Mouse (Mus musculus): ENCODE data around the gene Bub1b.
"Not testable (repeated sequence)": the region's sequence is repeated elsewhere in the genome, so short reads cannot be mapped to it uniquely, and the experiment has no call there.

Bub1b gene

DNA sequence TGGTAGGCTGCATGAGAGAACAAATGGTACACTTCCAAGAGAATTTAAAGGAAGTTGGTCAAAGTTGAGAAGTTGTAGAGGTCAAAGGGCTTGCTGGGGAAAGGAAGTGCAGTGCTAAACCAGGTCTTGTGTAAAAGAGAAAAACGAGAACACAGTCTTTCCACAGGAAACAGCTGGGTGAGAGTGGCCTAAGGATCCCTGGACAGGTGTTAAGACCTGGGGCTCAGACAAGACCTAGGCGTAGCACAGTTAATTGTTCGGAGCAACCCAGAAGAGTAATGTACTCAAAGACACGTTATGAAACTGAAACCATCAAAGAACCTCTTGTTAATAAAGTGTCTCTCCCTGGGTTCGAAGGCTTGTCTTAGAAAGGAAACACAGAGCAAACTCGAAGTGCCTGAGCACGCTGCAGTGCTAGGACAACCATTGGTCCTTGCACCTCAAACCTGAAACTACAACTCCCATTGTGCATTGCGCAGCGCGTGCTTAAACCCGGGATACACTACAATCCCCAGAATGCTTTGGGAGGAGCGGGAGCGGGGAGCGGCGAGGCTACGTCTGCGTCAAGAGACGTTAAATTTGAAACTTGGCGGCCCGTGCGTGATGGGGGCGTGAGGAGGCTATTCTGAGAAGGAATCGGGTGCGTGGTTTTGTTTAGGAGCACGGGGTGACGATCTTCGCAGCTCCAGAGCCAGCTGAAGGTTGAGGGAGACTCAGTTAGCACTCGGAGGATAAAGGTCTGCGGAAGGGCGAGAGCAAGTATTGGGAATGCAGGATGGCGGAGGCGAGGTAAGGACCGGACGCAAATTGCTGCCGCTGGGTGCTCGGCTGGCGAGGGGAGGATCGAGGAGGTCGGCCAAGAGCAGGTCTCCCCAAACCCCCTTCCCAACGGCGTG, at the start of gene Bub1b:
Gene Bub1b (plus strand): TSS at position 539 of the 896 bp plus-strand sequence.
- DNase-seq (ENCODE audit: low spot score in 2 of 2), result peak; percentile 66 to 86

GRCm38 (mm10) chr2:118548421-118549221, 49.4 kb upstream of the Bub1b start:
- peak in 1 of 2 experiments; percentile 23 for DNase-seq (ENCODE audit: low spot score in 2 of 2)

GRCm38 (mm10) chr2:118549507-118550473, 48.2 kb upstream of the Bub1b start, which contains the start of gene Bmf:
TSS of gene Bmf (minus strand) at chr2:118549687.
- DNase-seq (ENCODE audit: low spot score in 2 of 2), result peak; percentile 90 to 98

DNA sequence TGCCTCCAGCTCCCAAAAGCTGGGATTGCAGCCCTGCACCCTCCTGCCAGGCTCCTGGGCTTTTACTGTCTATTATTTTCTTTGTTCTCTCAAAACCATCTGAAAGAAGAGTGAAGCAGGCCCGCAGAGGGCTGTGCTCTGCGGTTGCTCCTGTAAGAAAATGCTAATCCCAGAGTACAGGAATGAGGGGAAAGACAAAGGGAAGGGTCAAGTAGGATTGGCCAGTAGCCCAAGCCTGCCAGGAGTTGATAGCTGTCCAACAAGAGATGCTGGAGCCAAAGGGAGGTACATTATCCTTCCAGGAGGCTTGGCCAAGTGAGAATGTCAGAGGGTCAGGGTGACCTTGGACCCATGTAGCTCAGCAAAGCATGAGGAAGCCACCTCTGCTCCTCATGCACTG, 46.4 kb upstream of the Bub1b start:
- DNase-seq (ENCODE audit: low spot score in 2 of 2), result no peak

DNA sequence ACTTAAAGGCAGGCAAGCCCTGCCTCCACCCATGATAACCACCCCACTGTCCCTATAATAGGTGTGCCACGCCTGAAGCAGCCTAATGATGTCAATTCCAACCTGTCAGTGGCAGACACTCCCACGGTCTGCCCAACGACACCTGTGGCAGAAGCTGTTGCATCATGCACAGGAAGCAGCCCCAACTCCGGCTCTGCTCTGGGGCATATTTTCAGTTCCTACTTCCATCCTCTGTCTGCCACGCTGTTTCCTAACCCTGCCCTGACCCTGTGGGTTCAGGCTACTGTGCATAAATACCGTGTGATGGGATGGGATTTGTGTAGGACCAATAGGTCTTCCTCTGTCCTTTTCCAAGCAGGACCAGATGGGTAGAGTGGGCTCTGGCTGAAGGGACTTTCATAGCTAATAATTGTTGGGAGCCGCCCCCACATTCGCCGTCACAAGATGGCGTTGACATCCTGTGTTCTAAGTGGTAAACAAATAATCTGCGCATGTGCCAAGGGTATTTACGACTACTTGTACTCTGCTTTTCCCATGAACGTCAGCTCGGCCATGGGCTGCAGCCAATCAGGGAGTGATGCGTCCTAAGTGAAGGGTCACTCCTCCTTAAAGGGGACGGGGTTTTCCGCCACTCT, 43.5 kb upstream of the Bub1b start:
- not testable (repeated sequence) for DNase-seq (ENCODE audit: low spot score in 2 of 2)

DNA sequence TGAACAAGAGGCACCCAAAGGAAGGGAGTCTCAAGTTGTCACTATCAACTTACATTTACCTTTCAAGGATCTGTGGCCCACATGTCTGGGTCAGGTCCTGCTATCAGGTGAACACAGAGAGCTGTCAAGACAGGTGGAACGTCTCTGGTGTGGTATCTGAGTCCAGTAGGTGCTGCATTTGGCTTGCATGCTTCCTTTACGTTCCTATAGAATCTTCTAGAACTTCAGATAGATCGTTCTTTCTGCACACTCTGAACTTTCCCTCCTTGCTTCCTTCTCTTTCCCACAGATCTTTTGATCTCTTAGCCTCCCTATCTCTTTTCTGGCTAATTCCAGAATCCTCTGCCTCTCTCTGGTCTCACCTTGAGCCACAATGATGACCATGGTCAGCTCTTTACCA, 39.6 kb upstream of the Bub1b start:
- no peak for DNase-seq (ENCODE audit: low spot score in 2 of 2)

- DNase-seq (ENCODE audit: low spot score in 2 of 2), result no peak
Observed at GRCm38 (mm10) chr2:118562015-118562414, 36.0 kb upstream of the Bub1b start.

DNA sequence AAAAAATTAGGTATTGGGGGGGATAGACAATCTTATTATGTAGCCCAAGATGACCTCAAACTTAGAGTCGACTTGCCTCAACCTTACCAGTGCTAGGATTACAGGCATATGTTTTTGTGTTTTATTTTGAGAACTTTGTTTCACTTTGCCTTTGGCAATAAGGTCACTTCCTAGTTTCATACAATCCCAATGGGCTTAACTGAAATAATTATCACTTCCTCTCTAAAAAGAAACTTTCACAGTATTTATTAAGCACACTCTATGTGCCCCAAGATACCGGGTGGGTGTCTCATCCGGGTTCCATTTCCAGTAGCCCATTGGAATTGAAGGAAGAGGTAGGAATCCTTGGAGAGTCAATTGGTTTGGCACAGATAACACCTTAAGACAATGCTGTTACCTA, 35.6 kb upstream of the Bub1b start:
- DNase-seq (ENCODE audit: low spot score in 2 of 2), result no peak

DNA sequence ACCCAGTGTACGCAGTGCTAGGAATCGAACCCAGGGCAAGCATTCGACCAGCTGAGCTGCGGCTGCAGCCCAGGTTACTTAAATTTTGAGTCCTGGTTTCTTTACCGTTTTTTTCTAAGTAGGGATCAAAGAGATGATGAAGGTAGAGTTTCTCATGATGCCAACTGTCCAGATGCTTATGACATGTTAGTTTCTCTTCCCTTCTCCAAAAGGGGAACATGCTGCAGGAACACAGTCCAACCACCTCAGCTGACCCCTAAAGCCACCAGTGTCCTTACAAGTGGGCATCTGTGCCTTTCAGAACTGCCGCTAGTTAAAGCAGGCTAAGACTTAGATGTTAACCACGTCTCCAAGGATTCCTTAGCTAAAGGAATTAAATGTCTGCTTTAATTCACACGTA, 30.8 kb upstream of the Bub1b start:
- DNase-seq (ENCODE audit: low spot score in 2 of 2), result no peak

GRCm38 (mm10) chr2:118570939-118571338, 27.1 kb upstream of the Bub1b start:
- no peak for DNase-seq (ENCODE audit: low spot score in 2 of 2)

DNA sequence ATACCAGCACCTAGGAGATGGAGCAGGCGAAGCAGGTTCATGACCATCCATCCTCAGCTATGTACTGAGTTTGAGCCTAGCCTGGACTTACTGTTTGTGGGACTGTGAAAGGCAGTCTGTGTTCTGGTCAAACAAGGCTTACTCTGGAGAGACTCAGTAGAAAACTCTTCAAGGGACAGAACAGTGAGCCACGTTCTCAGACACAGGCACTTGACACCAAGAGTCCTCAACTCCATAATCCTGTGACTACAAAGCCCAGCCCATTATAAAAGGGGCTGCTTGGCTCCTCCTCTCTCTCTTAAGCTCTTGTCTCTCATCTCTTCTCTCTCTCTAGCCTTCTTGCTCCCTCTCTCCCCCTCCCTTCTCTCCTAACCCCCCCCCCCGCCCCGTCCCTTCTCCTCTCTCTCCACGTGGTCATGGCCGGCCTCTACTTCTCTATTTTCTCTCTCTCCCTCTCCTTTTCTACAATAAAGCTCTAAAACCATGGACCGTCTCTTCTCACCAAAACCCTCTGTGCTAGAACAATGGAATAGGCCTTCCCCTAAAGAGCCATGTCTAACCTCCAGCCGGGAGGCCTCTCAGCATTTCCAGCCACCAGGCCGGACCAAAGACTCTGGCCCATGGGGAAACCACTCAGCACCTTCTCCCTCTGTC, 25.7 kb upstream of the Bub1b start:
- DNase-seq (ENCODE audit: low spot score in 2 of 2), result no peak

DNA sequence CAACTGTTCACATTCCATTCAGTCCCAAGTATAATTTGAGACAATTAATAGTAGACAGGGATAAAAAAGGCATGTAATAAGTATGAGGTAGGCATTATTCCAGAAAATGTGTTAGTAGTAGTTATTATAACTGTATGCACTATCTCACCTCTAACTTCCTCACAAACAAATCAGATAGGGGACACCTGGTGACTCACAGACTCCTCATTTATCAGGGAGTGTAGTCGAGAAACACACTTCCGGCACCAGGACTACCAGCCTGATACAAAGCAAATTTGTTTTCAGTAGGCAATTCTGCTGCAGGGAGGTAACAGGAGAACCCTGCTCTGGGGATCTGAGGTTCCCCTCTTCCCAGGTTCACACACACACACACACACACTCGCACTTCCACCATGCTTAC, 24.9 kb upstream of the Bub1b start:
- no peak for DNase-seq (ENCODE audit: low spot score in 2 of 2)

GRCm38 (mm10) chr2:118586013-118586412, 12.0 kb upstream of the Bub1b start:
- no peak for DNase-seq (ENCODE audit: low spot score in 2 of 2)

DNA sequence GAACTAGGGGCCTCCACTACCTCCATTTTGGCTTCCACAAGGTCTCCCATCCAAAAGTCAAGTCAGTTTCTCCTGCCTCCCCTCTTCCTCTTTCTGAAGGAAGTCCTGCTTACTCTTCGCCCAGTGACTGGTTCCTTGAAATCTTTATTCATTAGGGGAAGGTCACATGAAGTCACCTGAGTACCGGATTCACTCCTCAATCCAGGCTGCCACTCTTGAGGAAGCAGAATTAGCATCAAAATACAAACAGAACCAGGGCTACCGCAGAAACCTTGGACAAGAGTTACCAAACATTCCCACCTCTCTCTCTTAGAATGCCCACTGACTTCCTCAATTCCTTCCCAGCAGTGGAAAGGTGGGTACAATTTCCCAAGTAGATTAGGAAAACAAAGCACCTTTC, 10.3 kb upstream of the Bub1b start:
- no peak for DNase-seq (ENCODE audit: low spot score in 2 of 2)

DNA sequence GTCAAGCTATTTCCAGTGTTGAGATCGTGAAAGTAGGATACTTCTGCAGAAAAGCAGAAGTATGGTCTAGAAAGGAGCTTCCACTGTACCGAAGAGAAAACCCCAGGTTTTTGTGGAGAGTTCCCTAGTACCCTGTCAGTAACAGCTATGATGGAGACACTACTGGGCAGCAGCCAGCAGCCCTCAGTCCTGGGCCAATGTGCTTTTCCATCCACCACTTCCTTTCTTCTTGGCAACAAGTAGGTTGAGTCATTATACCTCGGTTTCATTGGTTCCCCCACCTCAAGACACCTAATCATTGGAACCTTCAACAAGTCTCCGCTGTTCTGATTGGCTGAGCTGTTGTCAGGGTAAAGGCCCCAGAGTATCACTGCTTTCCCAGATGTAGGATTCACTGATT, 6.9 kb upstream of the Bub1b start:
- DNase-seq (ENCODE audit: low spot score in 2 of 2), result no peak

- no peak for DNase-seq (ENCODE audit: low spot score in 2 of 2)
Observed at GRCm38 (mm10) chr2:118599087-118599486, 1.1 kb downstream of the Bub1b start.

- no peak for DNase-seq (ENCODE audit: low spot score in 2 of 2)
Observed at GRCm38 (mm10) chr2:118601599-118602263, 3.7 kb downstream of the Bub1b start.

DNA sequence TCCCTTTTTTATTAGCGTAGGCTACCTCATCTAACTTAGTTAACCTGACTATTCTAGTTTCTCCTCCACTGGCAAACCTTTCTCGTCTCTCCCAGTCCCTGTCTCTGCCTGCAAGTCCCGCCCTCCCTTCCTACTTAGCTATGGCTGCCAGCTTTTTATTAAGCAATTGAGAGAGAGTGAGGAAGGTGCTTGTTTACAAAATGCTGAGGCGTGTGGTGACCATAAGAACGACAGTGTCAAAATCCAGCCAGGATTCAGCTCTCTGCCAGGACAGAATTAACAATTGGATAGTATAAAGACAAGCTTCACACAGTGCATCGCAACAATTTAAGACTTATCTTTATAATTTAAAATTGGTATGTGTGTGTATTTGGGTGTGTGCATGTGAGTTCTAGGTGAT, 6.1 kb downstream of the Bub1b start:
- no peak for DNase-seq (ENCODE audit: low spot score in 2 of 2)

DNA sequence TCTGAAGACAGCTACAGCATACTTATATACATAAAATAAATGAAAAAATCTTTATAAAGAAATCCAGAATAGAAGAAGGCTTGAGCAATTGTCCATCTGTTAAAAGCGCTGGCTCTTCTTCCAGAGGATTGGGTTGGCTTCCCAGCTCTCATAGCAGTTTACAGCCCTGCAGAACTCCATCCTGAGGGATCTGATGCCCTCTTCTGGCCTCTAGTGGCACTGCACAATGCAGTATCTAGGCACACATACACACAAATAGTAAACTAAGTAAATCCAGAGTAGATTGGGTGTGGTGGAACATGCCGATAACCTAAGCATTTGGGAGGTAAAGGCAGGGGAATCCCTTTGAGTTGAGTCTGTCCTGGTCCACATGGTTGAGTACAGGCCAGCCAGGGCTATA, 8.0 kb downstream of the Bub1b start:
- DNase-seq (ENCODE audit: low spot score in 2 of 2), result peak in 1 of 2 experiments; percentile 30

DNA sequence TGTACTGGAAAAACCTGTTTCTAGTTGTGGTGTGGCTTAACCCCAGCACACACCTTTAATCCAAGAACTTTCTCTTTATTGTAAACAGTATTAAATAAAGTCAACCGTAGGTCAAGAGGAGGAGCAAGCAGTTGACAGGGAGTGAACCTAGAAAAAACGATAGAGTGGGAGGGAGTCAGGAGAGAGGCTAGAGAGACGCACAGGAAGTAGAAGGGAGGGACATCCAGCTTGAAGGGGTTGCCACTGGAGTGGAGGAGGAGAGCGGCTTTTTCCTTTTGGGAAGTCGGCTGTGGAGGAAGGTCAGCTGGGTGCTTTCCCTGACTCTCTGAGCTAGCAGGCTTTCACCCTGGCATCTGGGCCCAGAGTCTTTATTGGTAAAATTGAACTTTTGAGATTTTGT, 9.0 kb downstream of the Bub1b start:
- no peak for DNase-seq (ENCODE audit: low spot score in 2 of 2)

Measured in cerebellum, postnatal 4 days (tissue).